Mouse (Mus musculus) common myeloid progenitor, adult 5-6 weeks (primary cell): ENCODE results near the gene Psenen. TPM values are rescaled to one million over a fixed set of nuclear protein-coding genes. Genes with fewer than 3 reads are reported as not detected.

Source experiments
- ATAC-seq: replicated peaks from 2 replicates; pipeline ENCODE4 v1.8.0; 2016; ENCODE audit warnings: low read depth, mild to moderate bottlenecking, moderate TSS enrichment, inconsistent platforms; ENCODE audit not compliant: poor library complexity, severe bottlenecking
- total RNA-seq: library from RNA; stranded (forward); fragments of 200-1000, 187-1606 nt; gene quantifications from 2 replicates; pipeline ENCODE4 v1.2.3, GENCODE M21; 2017

Gene Psenen
- total RNA-seq, 1 experiment from 2014 or later, result 117 TPM

- no peak for ATAC-seq
Observed at GRCm38 (mm10) chr7:30557901-30558514, 5.4 kb downstream of the Psenen start.

GRCm38 (mm10) chr7:30556894-30557536 lies 6.4 kb downstream of the Psenen start:
- ATAC-seq, result no peak

- ATAC-seq, result no peak
Observed at GRCm38 (mm10) chr7:30553810-30554584, 9.4 kb downstream of the Psenen start.

GRCm38 (mm10) chr7:30553021-30553589 lies 10.3 kb downstream of the Psenen start:
- ATAC-seq, result no peak

GRCm38 (mm10) chr7:30552102-30553020 lies 11.1 kb downstream of the Psenen start, which contains the start of the genes Hspb6 and Proser3:
Gene Hspb6, plus strand, starts transcription at chr7:30552178.
Gene Proser3, minus strand, starts transcription at chr7:30552299.
- peak; percentile 88 for ATAC-seq

- peak; percentile 64 for ATAC-seq
Observed at GRCm38 (mm10) chr7:30551445-30552101, 11.9 kb downstream of the Psenen start.

GRCm38 (mm10) chr7:30550603-30551002 lies 12.8 kb downstream of the Psenen start:
- ATAC-seq, result no peak

GRCm38 (mm10) chr7:30549880-30550279 lies 13.5 kb downstream of the Psenen start:
- ATAC-seq, result no peak

- ATAC-seq, result no peak
Observed at GRCm38 (mm10) chr7:30544327-30544726, 19.1 kb downstream of the Psenen start.

- ATAC-seq, result no peak
Observed at GRCm38 (mm10) chr7:30540572-30540971, 22.9 kb downstream of the Psenen start.

- ATAC-seq, result peak; percentile 90
Observed at GRCm38 (mm10) chr7:30534633-30535577, 28.5 kb downstream of the Psenen start, which contains the start of gene Arhgap33. Gene Arhgap33, minus strand, starts transcription at chr7:30535060.

GRCm38 (mm10) chr7:30533941-30534632 lies 29.3 kb downstream of the Psenen start:
- no peak for ATAC-seq

- ATAC-seq, result no peak
Observed at GRCm38 (mm10) chr7:30532931-30533330, 30.5 kb downstream of the Psenen start.

GRCm38 (mm10) chr7:30531291-30531815 lies 32.1 kb downstream of the Psenen start:
- ATAC-seq, result no peak

GRCm38 (mm10) chr7:30526981-30527380 lies 36.4 kb downstream of the Psenen start:
- ATAC-seq, result no peak

GRCm38 (mm10) chr7:30526399-30526798 lies 37.0 kb downstream of the Psenen start:
- ATAC-seq, result no peak

GRCm38 (mm10) chr7:30525954-30526353 lies 37.5 kb downstream of the Psenen start:
- ATAC-seq, result no peak
